Mouse (Mus musculus) kidney, embryonic 15.5 days (tissue): Measurements from ENCODE around the gene Csf3. TPM values are rescaled to one million over a fixed set of nuclear protein-coding genes. Genes with fewer than 3 reads are reported as not detected.
A peak's percentile ranks its signal among the peaks of the same experiment; 100 is the strongest.

ENCODE experiments used
- ATAC-seq: fragments of 200-750 bp; cut with Nextera tagmentation; replicated peaks from 2 replicates; pipeline ENCODE4 v1.8.0; 2017; ENCODE audit warnings: moderate TSS enrichment; ENCODE audit not compliant: low FRiP score
- H3K27ac ChIP-seq: fragments of 300-500 bp; sonication (generic); 2 replicates; pipeline ENCODE4 v1.5.1; 2015; ENCODE audit warnings: mild to moderate bottlenecking, inconsistent platforms
- H3K27me3 ChIP-seq: fragments of 300-500 bp; sonication (generic); 2 replicates; pipeline ENCODE4 v1.6.1; 2015; ENCODE audit warnings: inconsistent platforms
- H3K36me3 ChIP-seq: fragments of 300-500 bp; sonication (generic); 2 replicates; pipeline ENCODE4 v1.6.1; 2015; ENCODE audit warnings: inconsistent platforms
- H3K4me1 ChIP-seq: fragments of 300-500 bp; sonication (generic); 2 replicates; pipeline ENCODE4 v1.6.1; 2015; ENCODE audit warnings: inconsistent platforms
- H3K4me2 ChIP-seq: fragments of 300-500 bp; sonication (generic); 2 replicates; pipeline ENCODE4 v1.6.1; 2015; ENCODE audit warnings: moderate library complexity, mild to moderate bottlenecking, inconsistent platforms
- H3K4me3 ChIP-seq: fragments of 300-500 bp; sonication (generic); replicated peaks from 2 replicates; pipeline ENCODE4 v1.5.1; 2015; ENCODE audit warnings: mild to moderate bottlenecking, inconsistent platforms
- H3K9ac ChIP-seq: fragments of 300-500 bp; sonication (generic); 2 replicates; pipeline ENCODE4 v1.6.1; 2015; ENCODE audit warnings: mild to moderate bottlenecking, inconsistent platforms
- H3K9me3 ChIP-seq: fragments of 300-500 bp; sonication (generic); replicated peaks from 2 replicates; pipeline ENCODE4 v1.6.1; 2016; ENCODE audit warnings: inconsistent platforms
- WGBS: fragments of 180-500 bp; shearing (Covaris S2); methylation state at CpG from one replicate; pipeline ENCODE4 v1.1.7; 2015; ENCODE audit warnings: mixed read lengths; 5-methylcytosine and 5-hydroxymethylcytosine counted together
- polyA plus RNA-seq: library from polyadenylated mRNA; unstranded; fragments of >200 nt; fragmentation: Nextera tagmentation; extraction: Ambion mirVana; gene quantifications from 2 replicates; pipeline ENCODE4 v1.2.1, GENCODE M21; 2015

Csf3 gene
- polyA plus RNA-seq, 1 experiment from 2014 or later, result not detected

- H3K36me3 ChIP-seq, result peaks cover 77% of the 10 kb centered on the region
- H3K9ac ChIP-seq, result no peak overlapping the region
Observed at GRCm38 (mm10) chr11:98713703-98714102, 12.6 kb downstream of the Csf3 start.

GRCm38 (mm10) chr11:98715946-98716345, 14.9 kb downstream of the Csf3 start:
- H3K4me2 ChIP-seq, result no peak overlapping the region
- peaks cover 31% of the 10 kb centered on the region for H3K4me1 ChIP-seq
- WGBS, result 89% methylated on average over 9 of the region's 9 CpGs
- H3K27ac ChIP-seq, result no peak overlapping the region
- no peak overlapping the region for H3K9ac ChIP-seq
- H3K9me3 ChIP-seq, result no peaks in the 10 kb centered on the region
- no peak for ATAC-seq
- H3K4me3 ChIP-seq, result no peak overlapping the region
- no peaks in the 10 kb centered on the region for H3K27me3 ChIP-seq
- H3K36me3 ChIP-seq, result peaks cover 66% of the 10 kb centered on the region

More at GRCm38 (mm10) chr11:98713703-98714102, 12.6 kb downstream of the Csf3 start:
- ATAC-seq, result no peak
- H3K9me3 ChIP-seq, result no peaks in the 10 kb centered on the region
- H3K4me1 ChIP-seq, result peaks cover 53% of the 10 kb centered on the region
- H3K4me2 ChIP-seq, result no peak overlapping the region
- 0 out of 2 replicates have a peak overlapping the region, but pooled peaks have one; percentile 19 for H3K27ac ChIP-seq
- 73% methylated on average over 12 of the region's 12 CpGs for WGBS
- no peaks in the 10 kb centered on the region for H3K27me3 ChIP-seq
- no peak overlapping the region for H3K4me3 ChIP-seq

GRCm38 (mm10) chr11:98717904-98718303, 16.8 kb downstream of the Csf3 start:
- H3K27ac ChIP-seq, result 0 out of 2 replicates have a peak overlapping the region, but pooled peaks have one; percentile 27
- H3K9ac ChIP-seq, result no peak overlapping the region
- H3K36me3 ChIP-seq, result peaks cover 59% of the 10 kb centered on the region
- WGBS, result 18% methylated on average over 13 of the region's 13 CpGs
- H3K9me3 ChIP-seq, result no peaks in the 10 kb centered on the region
- H3K4me3 ChIP-seq, result no peak overlapping the region
- no peak for ATAC-seq
- H3K4me2 ChIP-seq, result no peak overlapping the region
- peaks cover 37% of the 10 kb centered on the region for H3K4me1 ChIP-seq
- H3K27me3 ChIP-seq, result no peaks in the 10 kb centered on the region

GRCm38 (mm10) chr11:98720756-98721155, 19.7 kb downstream of the Csf3 start:
- no peak overlapping the region for H3K9ac ChIP-seq
- no peak overlapping the region for H3K4me2 ChIP-seq
- H3K9me3 ChIP-seq, result no peaks in the 10 kb centered on the region
- H3K27ac ChIP-seq, result no peak overlapping the region
- no peaks in the 10 kb centered on the region for H3K27me3 ChIP-seq
- no peak overlapping the region for H3K4me3 ChIP-seq
- peaks cover 33% of the 10 kb centered on the region for H3K4me1 ChIP-seq
- ATAC-seq, result no peak
- peaks cover 50% of the 10 kb centered on the region for H3K36me3 ChIP-seq
- WGBS, result 75% methylated on average over 2 of the region's 2 CpGs

- Histone ChIP-seq H3K4me1 (peaks cover 25% of the 10 kb centered on the region), H3K9ac (no peak overlapping the region), H3K27ac (0 out of 2 replicates have a peak overlapping the region, but pooled peaks have one; percentile 25), H3K36me3 (peaks cover 45% of the 10 kb centered on the region), H3K9me3 (no peaks in the 10 kb centered on the region), H3K4me3 (no peak overlapping the region), H3K27me3 (no peaks in the 10 kb centered on the region), H3K4me2 (no peak overlapping the region)
- 67% methylated on average over 24 of the region's 24 CpGs for WGBS
- ATAC-seq, result no peak
Observed at GRCm38 (mm10) chr11:98721458-98722226, 20.6 kb downstream of the Csf3 start.

- Histone ChIP-seq H3K4me3 (no peak overlapping the region), H3K4me1 (peaks cover 16% of the 10 kb centered on the region), H3K9me3 (no peaks in the 10 kb centered on the region), H3K27me3 (no peaks in the 10 kb centered on the region), H3K4me2 (no peak overlapping the region), H3K9ac (no peak overlapping the region), H3K36me3 (peaks cover 46% of the 10 kb centered on the region), H3K27ac (0 out of 2 replicates have a peak overlapping the region, but pooled peaks have one; percentile 7)
- WGBS, result 74% methylated on average over 7 of the region's 7 CpGs
- ATAC-seq, result no peak
Observed at GRCm38 (mm10) chr11:98723098-98723497, 22.0 kb downstream of the Csf3 start.

- H3K27ac ChIP-seq, result no peak overlapping the region
- 94% methylated on average over 15 of the region's 15 CpGs for WGBS
Observed at GRCm38 (mm10) chr11:98725926-98726506, 25.0 kb downstream of the Csf3 start.

GRCm38 (mm10) chr11:98729119-98729588, 28.1 kb downstream of the Csf3 start, which contains the start of gene Med24:
TSS of gene Med24 (minus strand) at chr11:98729435.
- H3K36me3 ChIP-seq, result peaks cover 30% of the 10 kb centered on the region
- ATAC-seq, result peak; percentile 95
- peaks cover 11% of the 10 kb centered on the region for H3K4me1 ChIP-seq
- H3K9me3 ChIP-seq, result peaks cover 1% of the 10 kb centered on the region; the same call in 1 of the 2 replicates
- H3K27ac ChIP-seq, result peak within 1 kb of the TSS; percentile 77
- H3K9ac ChIP-seq, result peak within 1 kb of the TSS; percentile 64
- H3K4me2 ChIP-seq, result peak within 1 kb of the TSS; percentile 75
- under 1% methylated on average over 16 of the region's 16 CpGs for WGBS
- H3K4me3 ChIP-seq, result peak within 1 kb of the TSS; percentile 80
- no peaks in the 10 kb centered on the region for H3K27me3 ChIP-seq

More at GRCm38 (mm10) chr11:98725926-98726506, 25.0 kb downstream of the Csf3 start:
- Histone ChIP-seq H3K36me3 (peaks cover 40% of the 10 kb centered on the region), H3K27me3 (no peaks in the 10 kb centered on the region), H3K4me3 (no peak overlapping the region), H3K9me3 (no peaks in the 10 kb centered on the region), H3K4me1 (peaks cover 20% of the 10 kb centered on the region), H3K9ac (no peak overlapping the region), H3K4me2 (no peak overlapping the region)
- ATAC-seq, result no peak

- 69% methylated on average over 4 of the region's 4 CpGs for WGBS
- Histone ChIP-seq H3K4me1 (peaks cover 11% of the 10 kb centered on the region), H3K9me3 (peaks cover 5% of the 10 kb centered on the region), H3K4me3 (no peak overlapping the region), H3K9ac (no peak overlapping the region), H3K36me3 (peaks cover 17% of the 10 kb centered on the region), H3K4me2 (no peak overlapping the region), H3K27me3 (no peaks in the 10 kb centered on the region), H3K27ac (no peak overlapping the region)
- ATAC-seq, result no peak
Observed at GRCm38 (mm10) chr11:98730727-98731126, 29.7 kb downstream of the Csf3 start.

GRCm38 (mm10) chr11:98731134-98731533, 30.1 kb downstream of the Csf3 start:
- Histone ChIP-seq H3K9me3 (peaks cover 5% of the 10 kb centered on the region), H3K4me1 (peaks cover 11% of the 10 kb centered on the region), H3K4me2 (no peak overlapping the region), H3K27me3 (no peaks in the 10 kb centered on the region), H3K36me3 (peaks cover 13% of the 10 kb centered on the region), H3K4me3 (no peak overlapping the region), H3K9ac (no peak overlapping the region), H3K27ac (no peak overlapping the region)
- ATAC-seq, result no peak
- WGBS, result 56% methylated on average over 5 of the region's 5 CpGs

GRCm38 (mm10) chr11:98734020-98734419, 33.0 kb downstream of the Csf3 start:
- peaks cover 3% of the 10 kb centered on the region; the same call in 1 of the 2 replicates for H3K4me1 ChIP-seq
- H3K9me3 ChIP-seq, result peaks cover 5% of the 10 kb centered on the region
- WGBS, result 77% methylated on average over 3 of the region's 3 CpGs
- H3K4me3 ChIP-seq, result no peak overlapping the region
- no peaks in the 10 kb centered on the region for H3K36me3 ChIP-seq
- no peak overlapping the region for H3K9ac ChIP-seq
- no peak overlapping the region for H3K4me2 ChIP-seq
- H3K27me3 ChIP-seq, result no peaks in the 10 kb centered on the region
- H3K27ac ChIP-seq, result no peak overlapping the region
- no peak for ATAC-seq

GRCm38 (mm10) chr11:98735111-98735510, 34.0 kb downstream of the Csf3 start:
- Histone ChIP-seq H3K27ac (no peak overlapping the region), H3K9ac (no peak overlapping the region), H3K4me3 (no peak overlapping the region), H3K4me1 (peaks cover 5% of the 10 kb centered on the region), H3K27me3 (no peaks in the 10 kb centered on the region), H3K4me2 (no peak overlapping the region), H3K36me3 (no peaks in the 10 kb centered on the region), H3K9me3 (peaks cover 5% of the 10 kb centered on the region)
- 92% methylated on average over 4 of the region's 4 CpGs for WGBS
- no peak for ATAC-seq
